Mouse (Mus musculus): ENCODE data around the gene Setx. TPM values are rescaled to one million over a fixed set of nuclear protein-coding genes. Genes with fewer than 3 reads are reported as not detected.

Gene Setx
- polyA plus RNA-seq, 1 experiment from 2014 or later: 21.7 TPM

GRCm38 (mm10) chr2:29217897-29218296 is 93.9 kb downstream of the Setx start:
- no peak for ATAC-seq (ENCODE audit: insufficient number of reproducible peaks, insufficient read depth, low FRiP score, low read depth)
- no peaks in the 10 kb centered on the region for H3K27me3 ChIP-seq (ENCODE audit: control insufficient read depth, insufficient read depth, low read length)
- H3K9ac ChIP-seq (replicated peaks; ENCODE audit: low read depth, low read length): no peak overlapping the region
- no peak overlapping the region for H3K27ac ChIP-seq (ENCODE audit: low read length)
- H3K36me3 ChIP-seq (ENCODE audit: control insufficient read depth, insufficient read depth, low read length): no peaks in the 10 kb centered on the region
- no peak overlapping the region for H3K4me2 ChIP-seq (replicated peaks; ENCODE audit: low read depth, low read length)
- 61% methylated on average over 10 of the region's 10 CpGs for WGBS
- no peak overlapping the region for H3K4me3 ChIP-seq (ENCODE audit: low read depth, low read length)
- no peaks in the 10 kb centered on the region; the same call in 1 of the 2 replicates for H3K4me1 ChIP-seq (ENCODE audit: control insufficient read depth, insufficient read depth, low read length)
- no peaks in the 10 kb centered on the region for H3K9me3 ChIP-seq (ENCODE audit: control insufficient read depth, low read depth, low read length)

- Histone ChIP-seq H3K27me3 (ENCODE audit: control insufficient read depth, insufficient read depth, low read length) (no peaks in the 10 kb centered on the region), H3K4me2 (replicated peaks; ENCODE audit: low read depth, low read length) (no peak overlapping the region), H3K36me3 (ENCODE audit: control insufficient read depth, insufficient read depth, low read length) (no peaks in the 10 kb centered on the region), H3K4me3 (ENCODE audit: low read depth, low read length) (no peak overlapping the region), H3K9me3 (ENCODE audit: control insufficient read depth, low read depth, low read length) (no peaks in the 10 kb centered on the region), H3K4me1 (ENCODE audit: control insufficient read depth, insufficient read depth, low read length) (no peaks in the 10 kb centered on the region; the same call in 1 of the 2 replicates), H3K27ac (ENCODE audit: low read length) (no peak overlapping the region), H3K9ac (replicated peaks; ENCODE audit: low read depth, low read length) (no peak overlapping the region)
- WGBS: 92% methylated on average over 5 of the region's 5 CpGs
- ATAC-seq (ENCODE audit: insufficient number of reproducible peaks, insufficient read depth, low FRiP score, low read depth): no peak
Observed at GRCm38 (mm10) chr2:29218831-29219230, 94.8 kb downstream of the Setx start.

- Histone ChIP-seq H3K4me2 (replicated peaks; ENCODE audit: low read depth, low read length) (no peak overlapping the region), H3K27me3 (ENCODE audit: control insufficient read depth, insufficient read depth, low read length) (no peaks in the 10 kb centered on the region), H3K4me1 (ENCODE audit: control insufficient read depth, insufficient read depth, low read length) (no peaks in the 10 kb centered on the region; the same call in 1 of the 2 replicates), H3K9ac (replicated peaks; ENCODE audit: low read depth, low read length) (no peak overlapping the region), H3K9me3 (ENCODE audit: control insufficient read depth, low read depth, low read length) (no peaks in the 10 kb centered on the region), H3K36me3 (ENCODE audit: control insufficient read depth, insufficient read depth, low read length) (no peaks in the 10 kb centered on the region), H3K27ac (ENCODE audit: low read length) (no peak overlapping the region), H3K4me3 (ENCODE audit: low read depth, low read length) (no peak overlapping the region)
- no peak for ATAC-seq (ENCODE audit: insufficient number of reproducible peaks, insufficient read depth, low FRiP score, low read depth)
- WGBS: 5% methylated on average over 4 of the region's 4 CpGs
Observed at GRCm38 (mm10) chr2:29222302-29222701, 98.3 kb downstream of the Setx start.

- H3K27ac ChIP-seq (ENCODE audit: low read length): no peak overlapping the region
- no peaks in the 10 kb centered on the region for H3K36me3 ChIP-seq (ENCODE audit: control insufficient read depth, insufficient read depth, low read length)
- H3K4me1 ChIP-seq (ENCODE audit: control insufficient read depth, insufficient read depth, low read length): no peaks in the 10 kb centered on the region; the same call in 1 of the 2 replicates
- H3K9ac ChIP-seq (replicated peaks; ENCODE audit: low read depth, low read length): no peak overlapping the region
- no peak for ATAC-seq (ENCODE audit: insufficient number of reproducible peaks, insufficient read depth, low FRiP score, low read depth)
- H3K9me3 ChIP-seq (ENCODE audit: control insufficient read depth, low read depth, low read length): no peaks in the 10 kb centered on the region
- H3K27me3 ChIP-seq (ENCODE audit: control insufficient read depth, insufficient read depth, low read length): no peaks in the 10 kb centered on the region
- H3K4me2 ChIP-seq (replicated peaks; ENCODE audit: low read depth, low read length): no peak overlapping the region
- H3K4me3 ChIP-seq (ENCODE audit: low read depth, low read length): no peak overlapping the region
- WGBS: 56% methylated on average over 7 of the region's 7 CpGs
Observed at GRCm38 (mm10) chr2:29223591-29224262, 99.7 kb downstream of the Setx start.

- no peak overlapping the region for H3K4me2 ChIP-seq (replicated peaks; ENCODE audit: low read depth, low read length)
- 69% methylated on average over 4 of the region's 4 CpGs for WGBS
- no peak for ATAC-seq (ENCODE audit: insufficient number of reproducible peaks, insufficient read depth, low FRiP score, low read depth)
Observed at GRCm38 (mm10) chr2:29226671-29227070, 102.7 kb downstream of the Setx start.

GRCm38 (mm10) chr2:29230191-29230835 is 106.3 kb downstream of the Setx start:
- no peak overlapping the region for H3K4me3 ChIP-seq (ENCODE audit: low read depth, low read length)
- no peaks in the 10 kb centered on the region for H3K27me3 ChIP-seq (ENCODE audit: control insufficient read depth, insufficient read depth, low read length)
- 61% methylated on average over 9 of the region's 9 CpGs for WGBS
- no peaks in the 10 kb centered on the region for H3K36me3 ChIP-seq (ENCODE audit: control insufficient read depth, insufficient read depth, low read length)
- no peak overlapping the region for H3K9ac ChIP-seq (replicated peaks; ENCODE audit: low read depth, low read length)
- no peaks in the 10 kb centered on the region for H3K4me1 ChIP-seq (ENCODE audit: control insufficient read depth, insufficient read depth, low read length)
- no peaks in the 10 kb centered on the region for H3K9me3 ChIP-seq (ENCODE audit: control insufficient read depth, low read depth, low read length)
- H3K4me2 ChIP-seq (replicated peaks; ENCODE audit: low read depth, low read length): no peak overlapping the region
- H3K27ac ChIP-seq (ENCODE audit: low read length): no peak overlapping the region
- no peak for ATAC-seq (ENCODE audit: insufficient number of reproducible peaks, insufficient read depth, low FRiP score, low read depth)

More at GRCm38 (mm10) chr2:29226671-29227070, 102.7 kb downstream of the Setx start:
- Histone ChIP-seq H3K4me1 (ENCODE audit: control insufficient read depth, insufficient read depth, low read length) (no peaks in the 10 kb centered on the region), H3K36me3 (ENCODE audit: control insufficient read depth, insufficient read depth, low read length) (no peaks in the 10 kb centered on the region), H3K27ac (ENCODE audit: low read length) (no peak overlapping the region), H3K4me3 (ENCODE audit: low read depth, low read length) (no peak overlapping the region), H3K27me3 (ENCODE audit: control insufficient read depth, insufficient read depth, low read length) (no peaks in the 10 kb centered on the region), H3K9ac (replicated peaks; ENCODE audit: low read depth, low read length) (no peak overlapping the region), H3K9me3 (ENCODE audit: control insufficient read depth, low read depth, low read length) (no peaks in the 10 kb centered on the region)

Other genes starting within 250 kb of the Setx start
- gene Barhl1, start 207.5 kb upstream of the Setx start, polyA plus RNA-seq (2014; fragmentation: Nextera tagmentation; extraction: Ambion mirVana): 0.12 TPM in 1 of 2 replicates, not detected in the other
- gene Cfap77, start 69.1 kb upstream of the Setx start, polyA plus RNA-seq (2014; fragmentation: Nextera tagmentation; extraction: Ambion mirVana): 0.55 and 0.59 TPM in 2 replicates
- gene Ttf1, start 63.9 kb upstream of the Setx start, polyA plus RNA-seq (2014; fragmentation: Nextera tagmentation; extraction: Ambion mirVana): 9.9 and 10.4 TPM in 2 replicates
- 0.43 and 0.49 TPM in 2 replicates for gene Ntng2, start 128.8 kb downstream of the Setx start, polyA plus RNA-seq (2014; fragmentation: Nextera tagmentation; extraction: Ambion mirVana)
- 47.7 and 51.7 TPM in 2 replicates for gene Med27, start 222.6 kb downstream of the Setx start, polyA plus RNA-seq (2014; fragmentation: Nextera tagmentation; extraction: Ambion mirVana)